Mouse (Mus musculus) MEL (cell line): Measurements from ENCODE around the gene 2310039H08Rik. TPM values are rescaled to one million over a fixed set of nuclear protein-coding genes. Genes with fewer than 3 reads are reported as not detected.

ENCODE experiments used
- DNase-seq: peaks from one replicate; pipeline ENCODE4 v3.0.0; 2011; ENCODE audit warnings: low read depth, low spot score
- H3K27ac ChIP-seq: 2 replicates; pipeline ENCODE4 v1.5.1; 2012; ENCODE audit warnings: low read depth, mild to moderate bottlenecking, control low read depth, low read length, moderate library complexity; ENCODE audit not compliant: control insufficient read depth
- H3K27me3 ChIP-seq, 2 experiments: fragments of 150-350 bp in 1 of 2; sonication (generic) in 1 of 2; 2 replicates each; pipeline ENCODE4 v1.6.1; 2012; ENCODE audit warnings: low read length in 2 of 2, mild to moderate bottlenecking in 2 of 2, improper control_type of control experiment in 1 of 2, moderate library complexity in 1 of 2; ENCODE audit not compliant: insufficient read depth in 2 of 2, control insufficient read depth in 1 of 2
- H3K36me3 ChIP-seq, 2 experiments: 2 replicates each; pipeline ENCODE4 v1.6.1; 2012 to 2014; ENCODE audit warnings: low read length in 2 of 2, improper control_type of control experiment in 1 of 2, inconsistent platforms in 1 of 2, mild to moderate bottlenecking in 1 of 2; ENCODE audit not compliant: insufficient read depth in 2 of 2, control insufficient read depth in 1 of 2
- H3K4me1 ChIP-seq, 2 experiments: fragments of 150-350 bp in 1 of 2; sonication (generic) in 1 of 2; 2 replicates each; pipeline ENCODE4 v1.6.1; 2012; ENCODE audit warnings: low read length in 2 of 2, improper control_type of control experiment in 1 of 2, mild to moderate bottlenecking in 1 of 2; ENCODE audit not compliant: insufficient read depth in 2 of 2, control insufficient read depth in 1 of 2
- H3K4me3 ChIP-seq, 2 experiments: fragments of 150-350 bp in 1 of 2; sonication (generic) in 1 of 2; 2 replicates each; pipeline ENCODE4 v1.5.1; 2012; ENCODE audit warnings: low read depth in 2 of 2, low read length in 2 of 2, mild to moderate bottlenecking in 2 of 2, moderate library complexity in 2 of 2, control low read depth in 1 of 2, improper control_type of control experiment in 1 of 2; ENCODE audit not compliant: control insufficient read depth in 1 of 2, insufficient read depth in 1 of 2
- H3K79me2 ChIP-seq: 2 replicates; pipeline ENCODE4 v1.6.1; 2012; ENCODE audit warnings: mild to moderate bottlenecking, low read length, moderate library complexity; ENCODE audit not compliant: control insufficient read depth, poor library complexity, insufficient read depth
- H3K9ac ChIP-seq: 2 replicates; pipeline ENCODE4 v1.6.1; 2012; ENCODE audit warnings: low read depth, mild to moderate bottlenecking, control low read depth, low read length, moderate library complexity; ENCODE audit not compliant: control insufficient read depth, poor library complexity, severe bottlenecking
- H3K9me3 ChIP-seq: fragments of 150-350 bp; sonication (generic); replicated peaks from 2 replicates; pipeline ENCODE4 v1.6.1; 2012; ENCODE audit warnings: mild to moderate bottlenecking, low read length, improper control_type of control experiment, moderate library complexity; ENCODE audit not compliant: insufficient read depth
- CHD2 ChIP-seq: IDR thresholded peaks from 2 replicates; pipeline ENCODE4 v1.6.1; 2011; ENCODE audit warnings: low read length, improper control_type of control experiment
- ELF1 ChIP-seq: IDR thresholded peaks from 2 replicates; pipeline ENCODE4 v1.6.1; 2014; ENCODE audit warnings: low read depth, mild to moderate bottlenecking, inconsistent platforms, low read length, improper control_type of control experiment, moderate library complexity
- GABPA ChIP-seq: IDR thresholded peaks from 2 replicates; pipeline ENCODE4 v1.6.1; 2012; ENCODE audit warnings: low read depth, mild to moderate bottlenecking, inconsistent platforms, low read length, improper control_type of control experiment, moderate library complexity
- HCFC1 ChIP-seq: IDR thresholded peaks from 2 replicates; pipeline ENCODE4 v1.6.1; 2012; ENCODE audit warnings: low read depth, mild to moderate bottlenecking, inconsistent platforms, low read length, improper control_type of control experiment, moderate library complexity
- JUND ChIP-seq: IDR thresholded peaks from 2 replicates; pipeline ENCODE4 v1.6.1; 2011; ENCODE audit warnings: low read depth, mild to moderate bottlenecking, improper control_type of control experiment, low read length
- KAT2A ChIP-seq: conservative IDR thresholded peaks from 2 replicates; pipeline ENCODE4 v1.6.1; 2012; ENCODE audit warnings: low read depth, low read length, improper control_type of control experiment, inconsistent platforms
- MAFK ChIP-seq: IDR thresholded peaks from 2 replicates; pipeline ENCODE4 v1.6.1; 2011; ENCODE audit warnings: low read depth, mild to moderate bottlenecking, low read length, improper control_type of control experiment, borderline replicate concordance
- MAX ChIP-seq: IDR thresholded peaks from 2 replicates; pipeline ENCODE4 v1.6.1; 2011; ENCODE audit warnings: low read length, improper control_type of control experiment
- MEF2A ChIP-seq: IDR thresholded peaks from 2 replicates; pipeline ENCODE4 v1.6.1; 2014; ENCODE audit warnings: low read depth, mild to moderate bottlenecking, inconsistent platforms, low read length, improper control_type of control experiment; ENCODE audit not compliant: poor library complexity, insufficient replicate concordance, severe bottlenecking; ENCODE audit errors: extremely low read depth
- MXI1 ChIP-seq: IDR thresholded peaks from 2 replicates; pipeline ENCODE4 v1.6.1; 2011; ENCODE audit warnings: mild to moderate bottlenecking, low read depth, low read length, improper control_type of control experiment
- POLR2A ChIP-seq, 2 experiments: IDR thresholded peaks; 2 replicates each; pipeline ENCODE4 v1.6.1; 2011 to 2012; ENCODE audit warnings: low read length in 2 of 2, mild to moderate bottlenecking in 2 of 2, control low read depth in 1 of 2, improper control_type of control experiment in 1 of 2, low read depth in 1 of 2, moderate library complexity in 1 of 2; ENCODE audit not compliant: control insufficient read depth in 1 of 2, insufficient read depth in 1 of 2, poor library complexity in 1 of 2
- POLR2AphosphoS2 ChIP-seq: IDR thresholded peaks from 2 replicates; pipeline ENCODE4 v1.6.1; 2011; ENCODE audit warnings: low read length, improper control_type of control experiment
- RAD21 ChIP-seq: IDR thresholded peaks from 2 replicates; pipeline ENCODE4 v1.6.1; 2011; ENCODE audit warnings: mild to moderate bottlenecking, low read depth, low read length, improper control_type of control experiment
- RCOR1 ChIP-seq: IDR thresholded peaks from 2 replicates; pipeline ENCODE4 v1.6.1; 2012; ENCODE audit warnings: low read depth, mild to moderate bottlenecking, inconsistent platforms, low read length, improper control_type of control experiment
- SIN3A ChIP-seq: IDR thresholded peaks from 2 replicates; pipeline ENCODE4 v1.6.1; 2012; ENCODE audit warnings: low read length, improper control_type of control experiment, inconsistent platforms
- TAL1 ChIP-seq: IDR thresholded peaks from 2 replicates; pipeline ENCODE4 v1.6.1; 2012; ENCODE audit warnings: mild to moderate bottlenecking, inconsistent platforms, low read length, moderate library complexity, mixed read lengths
- USF2 ChIP-seq, 2 experiments: IDR thresholded peaks; 2 replicates each; pipeline ENCODE4 v1.6.1; 2011 to 2012; ENCODE audit warnings: improper control_type of control experiment in 2 of 2, low read length in 2 of 2, borderline replicate concordance in 1 of 2, inconsistent platforms in 1 of 2, low read depth in 1 of 2, mild to moderate bottlenecking in 1 of 2; ENCODE audit not compliant: insufficient read depth in 1 of 2
- ZC3H11A ChIP-seq: IDR thresholded peaks from 2 replicates; pipeline ENCODE4 v1.6.1; 2012; ENCODE audit warnings: low read depth, mild to moderate bottlenecking, inconsistent platforms, low read length, improper control_type of control experiment
- ZKSCAN1 ChIP-seq: IDR thresholded peaks from 2 replicates; pipeline ENCODE4 v1.6.1; 2012; ENCODE audit warnings: low read depth, mild to moderate bottlenecking, inconsistent platforms, low read length, improper control_type of control experiment, moderate library complexity
- polyA plus RNA-seq, 2 experiments: library from polyadenylated mRNA; stranded (reverse) in 1 of 2; unstranded in 1 of 2; fragments of >175 nt in 1 of 2; fragments of >200 nt in 1 of 2; gene quantifications; 2 replicates each; pipeline versions ENCODE4 v1.2.1 to v1.2.4; 2012; ENCODE audit warnings: low replicate concordance in 2 of 2, low read depth in 1 of 2; ENCODE audit not compliant: insufficient read length in 2 of 2, insufficient read depth in 1 of 2, missing spikeins in 1 of 2
- total RNA-seq: library from RNA; depleted of rRNA; stranded (reverse); fragments of 300-350 nt; gene quantifications from 2 replicates; pipeline ENCODE4 v1.2.3, GENCODE M21; 2012

Gene 2310039H08Rik
- total and polyA plus RNA-seq, 3 experiments = 41.3 to 53.2 TPM; not detected in 1

GRCm38 (mm10) chr17:46736160-46736559 lies 36.3 kb upstream of the 2310039H08Rik start (continued):
- TF ChIP-seq JUND = no peak
- TF ChIP-seq MAX = no peak
- TF ChIP-seq GABPA = no peak

GRCm38 (mm10) chr17:46741305-46741704 lies 31.1 kb upstream of the 2310039H08Rik start:
- H3K4me1 ChIP-seq = no peaks in the 10 kb centered on the region
- H3K27me3 ChIP-seq = no peaks in the 10 kb centered on the region
- H3K9ac ChIP-seq = no peak overlapping the region
- H3K4me3 ChIP-seq = no peak overlapping the region
- H3K9me3 ChIP-seq = no peaks in the 10 kb centered on the region
- peaks cover 1% of the 10 kb centered on the region; the same call in 1 of the 2 replicates for H3K79me2 ChIP-seq
- peaks cover 0 to 6% of the 10 kb centered on the region in 2 experiments; a peak in 2 of 4 replicates for H3K36me3 ChIP-seq
- DNase-seq = no peak
- no peak overlapping the region for H3K27ac ChIP-seq
- TF ChIP-seq KAT2A = no peak
- TF ChIP-seq TAL1 = no peak
- no peak for TF ChIP-seq ELF1
- TF ChIP-seq USF2 (IDR thresholded peaks at IDR 0.05; ENCODE audit: borderline replicate concordance in 1 of 2, insufficient read depth in 1 of 2, low read depth in 1 of 2, low read length in 2 of 2) = no peak
- no peak for TF ChIP-seq HCFC1
- TF ChIP-seq MEF2A = no peak
- TF ChIP-seq MAFK = no peak
- TF ChIP-seq POLR2AphosphoS2 = no peak
- TF ChIP-seq RCOR1 = no peak
- no peak for TF ChIP-seq CHD2
- no peak for TF ChIP-seq MXI1

GRCm38 (mm10) chr17:46742986-46743385 lies 29.4 kb upstream of the 2310039H08Rik start:
- Histone ChIP-seq H3K4me1 (no peaks in the 10 kb centered on the region), H3K9ac (no peak overlapping the region), H3K36me3 (peaks cover 0 to 10% of the 10 kb centered on the region in 2 experiments; a peak in 2 of 4 replicates), H3K27me3 (no peaks in the 10 kb centered on the region), H3K4me3 (no peak overlapping the region), H3K9me3 (no peaks in the 10 kb centered on the region), H3K27ac (no peak overlapping the region), H3K79me2 (peaks cover 4% of the 10 kb centered on the region; the same call in 1 of the 2 replicates)
- TF ChIP-seq MAFK (no peak), MAX (no peak), JUND (no peak), RAD21 (no peak), SIN3A (no peak), ZKSCAN1 (no peak), RCOR1 (no peak), ZC3H11A (no peak), POLR2A (IDR thresholded peaks at IDR 0.05; ENCODE audit: control insufficient read depth in 1 of 2, insufficient read depth in 1 of 2, low read depth in 1 of 2, low read length in 2 of 2, poor library complexity in 1 of 2) (no peak)
- DNase-seq = no peak
